Mouse (Mus musculus): ENCODE measurements around the gene Ppp1r2. TPM values are rescaled to one million over a fixed set of nuclear protein-coding genes. Genes with fewer than 3 reads are reported as not detected.

The Ppp1r2 gene
- polyA plus RNA-seq, 1 experiment = 35.7 TPM

DNA sequence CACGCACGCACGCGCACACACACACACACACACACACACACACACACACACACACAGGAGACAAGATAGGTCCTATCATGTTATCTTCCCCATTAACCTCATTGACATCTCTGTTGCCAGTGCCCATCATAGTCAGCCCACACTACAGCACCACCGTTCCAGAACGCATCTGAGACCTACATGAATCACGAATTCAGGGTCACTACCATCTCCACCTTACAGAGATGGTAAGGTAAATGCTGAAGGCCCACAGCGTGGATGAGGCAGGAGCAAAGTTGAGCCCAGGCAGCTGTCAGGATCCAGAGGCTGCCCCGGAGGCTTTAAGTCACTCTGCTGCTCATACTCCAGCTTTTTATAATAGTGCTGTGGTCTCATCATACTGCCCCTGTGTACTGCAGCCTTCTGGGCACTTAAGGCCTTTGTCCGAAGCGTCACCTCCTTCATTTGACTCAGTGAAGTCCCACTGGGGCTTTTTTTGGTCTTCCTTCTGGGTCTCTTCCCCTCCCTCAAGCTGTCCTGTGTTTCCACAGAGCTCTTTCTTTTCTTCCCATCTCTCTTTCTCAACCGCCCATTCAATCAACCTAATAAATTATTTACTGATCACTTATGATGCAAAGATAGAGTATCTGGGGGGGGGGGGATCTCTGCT lies 40.1 kb downstream of the Ppp1r2 start:
- H3K4me2 ChIP-seq (ENCODE audit: low read depth) = peak overlapping the region; percentile 99
- TF ChIP-seq MAX (IDR thresholded peaks at IDR 0.05; ENCODE audit: low read depth) (no peak), TCF12 (IDR thresholded peaks at IDR 0.05; ENCODE audit: insufficient read depth, poor library complexity, severe bottlenecking) (no peak), POLR2A (IDR thresholded peaks at IDR 0.05; ENCODE audit: insufficient read length, low read depth) (no peak), E2F4 (IDR thresholded peaks at IDR 0.05; ENCODE audit: insufficient read depth) (no peak), SRF (IDR thresholded peaks at IDR 0.05; ENCODE audit: control insufficient read depth, insufficient read length, low read depth) (no peak), USF1 (IDR thresholded peaks at IDR 0.05; ENCODE audit: low read depth) (no peak), MYOD1 (IDR thresholded peaks at IDR 0.05; ENCODE audit: control insufficient read depth in 1 of 3, insufficient read length in 2 of 3, low read depth in 2 of 3) (no peak), REST (IDR thresholded peaks at IDR 0.05; ENCODE audit: insufficient read depth, insufficient read length) (no peak), CEBPB (IDR thresholded peaks at IDR 0.05; ENCODE audit: insufficient read depth, poor library complexity, severe bottlenecking) (no peak), POLR2AphosphoS2 (IDR thresholded peaks at IDR 0.05; ENCODE audit: insufficient read length, low read depth) (no peak), TCF3 (IDR thresholded peaks at IDR 0.05; ENCODE audit: insufficient read length, low read depth) (no peak), MYOG (IDR thresholded peaks at IDR 0.05; ENCODE audit: control insufficient read depth in 1 of 3, insufficient read depth in 1 of 3, insufficient read length in 2 of 3, low read depth in 2 of 3) (no peak)
- H3ac ChIP-seq (ENCODE audit: control insufficient read depth, insufficient read length) = no peak overlapping the region
- H3K4me3 ChIP-seq = peak overlapping the region; percentile 0
- H3K27me3 ChIP-seq (ENCODE audit: control insufficient read depth, insufficient read depth, insufficient read length) = no peaks in the 10 kb centered on the region
- no peaks in the 10 kb centered on the region for H3K36me3 ChIP-seq (ENCODE audit: control insufficient read depth, insufficient read depth)
- H3K79me2 ChIP-seq (ENCODE audit: control insufficient read depth, insufficient read depth) = no peaks in the 10 kb centered on the region

GRCm38 (mm10) chr16:31234356-31234755 lies 40.7 kb downstream of the Ppp1r2 start:
- H3K4me3 ChIP-seq = peak overlapping the region; percentile 17
- TF ChIP-seq TCF3 (IDR thresholded peaks at IDR 0.05; ENCODE audit: insufficient read length, low read depth) (no peak), MYOD1 (IDR thresholded peaks at IDR 0.05; ENCODE audit: control insufficient read depth in 1 of 3, insufficient read length in 2 of 3, low read depth in 2 of 3) (no peak), POLR2AphosphoS2 (IDR thresholded peaks at IDR 0.05; ENCODE audit: insufficient read length, low read depth) (no peak), E2F4 (IDR thresholded peaks at IDR 0.05; ENCODE audit: insufficient read depth) (no peak), USF1 (IDR thresholded peaks at IDR 0.05; ENCODE audit: low read depth) (no peak), CEBPB (IDR thresholded peaks at IDR 0.05; ENCODE audit: insufficient read depth, poor library complexity, severe bottlenecking) (no peak)
- H3K27me3 ChIP-seq (ENCODE audit: control insufficient read depth, insufficient read depth, insufficient read length) = no peaks in the 10 kb centered on the region
- H3K36me3 ChIP-seq (ENCODE audit: control insufficient read depth, insufficient read depth) = no peaks in the 10 kb centered on the region
- H3K79me2 ChIP-seq (ENCODE audit: control insufficient read depth, insufficient read depth) = no peaks in the 10 kb centered on the region
- H3K4me2 ChIP-seq (ENCODE audit: low read depth) = peak overlapping the region; percentile 99
- H3ac ChIP-seq (ENCODE audit: control insufficient read depth, insufficient read length) = no peak overlapping the region

DNA sequence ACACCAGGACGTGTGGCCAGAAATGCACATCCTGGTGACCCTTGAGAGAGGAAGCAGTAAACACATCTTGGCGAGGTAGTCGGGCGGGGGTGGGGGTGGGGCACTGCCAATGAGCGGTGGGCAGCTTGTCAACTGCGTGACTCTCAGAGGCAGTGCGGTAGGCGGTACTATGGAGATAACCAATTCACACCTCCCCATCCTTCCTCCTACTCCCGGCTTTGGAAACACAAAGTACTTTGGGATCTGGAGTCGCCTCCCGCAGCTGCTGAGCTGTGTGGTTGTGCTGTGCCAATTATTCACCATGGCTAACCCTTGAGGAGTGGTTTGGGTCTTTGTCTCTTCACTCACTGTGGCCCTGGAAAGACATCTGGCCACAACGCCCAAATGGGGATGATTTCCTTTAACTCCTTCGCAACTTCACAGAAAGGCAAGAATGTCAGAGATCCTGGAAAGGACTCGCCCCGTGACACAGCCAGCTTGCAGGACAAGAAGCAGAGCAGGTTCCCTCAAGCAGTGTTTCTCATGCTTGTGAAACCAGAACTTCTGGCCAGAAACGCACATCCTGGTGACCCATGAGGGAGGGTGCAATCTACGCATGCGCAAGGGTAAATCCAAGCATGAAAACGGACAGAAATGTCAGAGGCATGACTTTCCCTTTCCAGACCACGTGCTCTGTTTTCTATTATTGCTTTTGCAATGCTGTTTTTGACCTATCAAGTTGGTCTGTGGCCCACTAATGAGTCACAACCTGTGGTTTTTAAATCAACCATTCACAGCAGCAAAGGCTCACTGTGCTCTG lies 41.3 kb downstream of the Ppp1r2 start:
- peak; percentile 95 for TF ChIP-seq USF1 (IDR thresholded peaks at IDR 0.05; ENCODE audit: low read depth)
- TF ChIP-seq MAX (IDR thresholded peaks at IDR 0.05; ENCODE audit: low read depth) = peak; percentile 95
- TF ChIP-seq REST (IDR thresholded peaks at IDR 0.05; ENCODE audit: insufficient read depth, insufficient read length) = no peak
- peak; percentile 65 for TF ChIP-seq POLR2A (IDR thresholded peaks at IDR 0.05; ENCODE audit: insufficient read length, low read depth)
- no peak for TF ChIP-seq POLR2AphosphoS2 (IDR thresholded peaks at IDR 0.05; ENCODE audit: insufficient read length, low read depth)
- peak in 1 of 3 experiments; percentile 21 for TF ChIP-seq MYOG (IDR thresholded peaks at IDR 0.05; ENCODE audit: control insufficient read depth in 1 of 3, insufficient read depth in 1 of 3, insufficient read length in 2 of 3, low read depth in 2 of 3)
- no peak for TF ChIP-seq TCF12 (IDR thresholded peaks at IDR 0.05; ENCODE audit: insufficient read depth, poor library complexity, severe bottlenecking)
- TF ChIP-seq MYOD1 (IDR thresholded peaks at IDR 0.05; ENCODE audit: control insufficient read depth in 1 of 3, insufficient read length in 2 of 3, low read depth in 2 of 3) = peak in 2 of 3 experiments; percentile 13 to 62
- peak; percentile 71 for TF ChIP-seq CEBPB (IDR thresholded peaks at IDR 0.05; ENCODE audit: insufficient read depth, poor library complexity, severe bottlenecking)
- no peak for TF ChIP-seq E2F4 (IDR thresholded peaks at IDR 0.05; ENCODE audit: insufficient read depth)
- no peak for TF ChIP-seq SRF (IDR thresholded peaks at IDR 0.05; ENCODE audit: control insufficient read depth, insufficient read length, low read depth)
- no peak for TF ChIP-seq TCF3 (IDR thresholded peaks at IDR 0.05; ENCODE audit: insufficient read length, low read depth)
- H3K4me3 ChIP-seq = peak overlapping the region; percentile 17
- no peaks in the 10 kb centered on the region for H3K36me3 ChIP-seq (ENCODE audit: control insufficient read depth, insufficient read depth)
- H3K4me2 ChIP-seq (ENCODE audit: low read depth) = peak overlapping the region; percentile 99
- no peak overlapping the region for H3ac ChIP-seq (ENCODE audit: control insufficient read depth, insufficient read length)
- H3K27me3 ChIP-seq (ENCODE audit: control insufficient read depth, insufficient read depth, insufficient read length) = no peaks in the 10 kb centered on the region
- no peaks in the 10 kb centered on the region for H3K79me2 ChIP-seq (ENCODE audit: control insufficient read depth, insufficient read depth)

GRCm38 (mm10) chr16:31233167-31233498 lies 41.9 kb downstream of the Ppp1r2 start:
- H3K36me3 ChIP-seq (ENCODE audit: control insufficient read depth, insufficient read depth) = no peaks in the 10 kb centered on the region
- TF ChIP-seq MYOG (IDR thresholded peaks at IDR 0.05; ENCODE audit: control insufficient read depth in 1 of 3, insufficient read depth in 1 of 3, insufficient read length in 2 of 3, low read depth in 2 of 3) (peak in 1 of 3 experiments; percentile 40), MYOD1 (IDR thresholded peaks at IDR 0.05; ENCODE audit: control insufficient read depth in 1 of 3, insufficient read length in 2 of 3, low read depth in 2 of 3) (peak in 2 of 3 experiments; percentile 73 to 91), TCF3 (IDR thresholded peaks at IDR 0.05; ENCODE audit: insufficient read length, low read depth) (no peak)
- H3ac ChIP-seq (ENCODE audit: control insufficient read depth, insufficient read length) = no peak overlapping the region
- H3K4me3 ChIP-seq = peak overlapping the region; percentile 17
- no peaks in the 10 kb centered on the region for H3K79me2 ChIP-seq (ENCODE audit: control insufficient read depth, insufficient read depth)
- no peaks in the 10 kb centered on the region for H3K27me3 ChIP-seq (ENCODE audit: control insufficient read depth, insufficient read depth, insufficient read length)
- H3K4me2 ChIP-seq (ENCODE audit: low read depth) = peak overlapping the region; percentile 99
